Mouse (Mus musculus): ENCODE measurements at regions not wholly inside any gene's neighbourhood (a gene's known extent, or its start where the extent isn't known, plus 50 kb on each side); places are given as distances from the start of the nearest gene placed in this dataset.

DNA sequence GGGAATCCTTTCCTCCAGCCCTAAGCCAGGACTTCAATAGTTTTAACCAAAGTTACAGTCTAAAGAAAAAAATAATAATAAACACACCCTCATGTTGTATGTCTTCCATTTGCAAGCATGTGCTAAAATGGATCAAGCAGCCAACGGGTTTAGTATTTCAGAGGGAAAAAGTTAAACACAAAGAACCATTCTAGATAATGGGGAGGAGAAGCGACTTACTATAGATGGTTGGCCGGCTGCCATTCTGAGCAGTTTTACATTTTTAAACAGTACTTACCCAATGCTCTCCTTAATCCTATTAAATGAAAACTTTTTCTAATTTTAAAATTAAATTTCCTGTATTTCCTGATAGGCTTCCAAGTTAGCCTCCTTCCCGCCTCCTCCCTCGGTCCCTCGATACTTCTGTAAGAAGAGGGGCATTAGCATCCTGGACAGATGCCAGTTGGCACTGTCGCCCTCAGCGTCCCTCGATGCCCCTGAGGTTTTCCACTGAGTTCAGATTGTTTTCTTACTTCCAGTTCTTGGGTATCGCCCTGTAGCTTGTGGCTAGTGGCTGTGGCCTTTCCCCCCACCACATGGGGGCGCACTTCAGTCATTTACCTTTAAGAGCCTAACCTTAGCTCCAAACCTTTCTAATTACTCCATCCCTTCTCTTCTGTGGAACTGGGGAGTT, 2188.2 kb upstream of the Gm7489 start:
- peak; percentile 53 for TF ChIP-seq CTCF (IDR thresholded peaks at IDR 0.05; ENCODE audit: control insufficient read depth, insufficient read depth, low read length)
- TF ChIP-seq POLR2A (IDR thresholded peaks at IDR 0.05; ENCODE audit: borderline replicate concordance, control insufficient read depth, low read depth, low read length) = no peak

Data from bone marrow, adult 2 months (tissue).